Mouse (Mus musculus): ENCODE measurements around the gene Ak2.

- TF ChIP-seq MYOD1 (IDR thresholded peaks at IDR 0.05; ENCODE audit: control insufficient read depth, insufficient read length, low read depth) = peak; percentile 74
- no peak for TF ChIP-seq MYOG (IDR thresholded peaks at IDR 0.05; ENCODE audit: control insufficient read depth, extremely low read depth, insufficient read length)
These were observed 63.8 kb downstream of the Ak2 start for GRCm38 (mm10) chr4:129055562-129055961.

Measured in C2C12 (cell line).